Mouse (Mus musculus) CH12.LX (cell line): ENCODE measurements around the gene Gucy1a1. TPM values are rescaled to one million over a fixed set of nuclear protein-coding genes. Genes with fewer than 3 reads are reported as not detected.

Experiments
- DNase-seq: peaks from one replicate; pipeline ENCODE4 v3.0.0-alpha.2; 2013; ENCODE audit errors: extremely low read depth
- H3K27ac ChIP-seq: 2 replicates; pipeline ENCODE4 v1.5.1; 2012; ENCODE audit warnings: low read depth, mild to moderate bottlenecking, control low read depth, moderate library complexity; ENCODE audit not compliant: insufficient read depth
- H3K27me3 ChIP-seq: replicated peaks from 2 replicates; pipeline ENCODE3; 2012; ENCODE audit warnings: inconsistent platforms
- H3K36me3 ChIP-seq, 2 experiments: replicated peaks in 1 of 2; 2 replicates each; pipeline versions ENCODE3 to v1.6.1; 2012; ENCODE audit warnings: inconsistent platforms in 1 of 2, low read length in 1 of 2, mild to moderate bottlenecking in 1 of 2, mixed read lengths in 1 of 2, moderate library complexity in 1 of 2; ENCODE audit not compliant: control insufficient read depth in 1 of 2, insufficient read depth in 1 of 2
- H3K4me1 ChIP-seq, 2 experiments: 2 replicates each; pipeline ENCODE4 v1.6.1; 2012; ENCODE audit warnings: inconsistent platforms in 1 of 2, moderate library complexity in 1 of 2; ENCODE audit not compliant: insufficient read depth in 2 of 2, control insufficient read depth in 1 of 2
- H3K4me2 ChIP-seq: 2 replicates; pipeline ENCODE4 v1.6.1; 2012; ENCODE audit warnings: low read depth, mild to moderate bottlenecking, control low read depth; ENCODE audit not compliant: poor library complexity, insufficient read depth, severe bottlenecking
- H3K4me3 ChIP-seq, 3 experiments: fragments of 150-350 bp in 1 of 3; sonication (generic) in 1 of 3; replicated peaks in 1 of 3; 2 replicates each; pipeline versions ENCODE3 to v1.5.1; 2011 to 2012; ENCODE audit warnings: low read depth in 2 of 3, low read length in 2 of 3, mild to moderate bottlenecking in 2 of 3, moderate library complexity in 2 of 3, control low read depth in 1 of 3, improper control_type of control experiment in 1 of 3, inconsistent platforms in 1 of 3, mixed read lengths in 1 of 3; ENCODE audit not compliant: poor library complexity in 1 of 3
- H3K79me2 ChIP-seq: replicated peaks from 2 replicates; pipeline ENCODE4 v1.6.1; 2012; ENCODE audit warnings: mild to moderate bottlenecking, moderate library complexity; ENCODE audit not compliant: control insufficient read depth, poor library complexity, insufficient read depth, severe bottlenecking; ENCODE audit errors: extremely low read depth
- H3K9ac ChIP-seq: 2 replicates; pipeline ENCODE4 v1.6.1; 2012; ENCODE audit warnings: low read depth, mild to moderate bottlenecking, control low read depth, moderate library complexity; ENCODE audit not compliant: insufficient read depth
- H3K9me3 ChIP-seq: replicated peaks from 2 replicates; pipeline ENCODE3; 2012; ENCODE audit warnings: low read length, inconsistent platforms, mixed read lengths
- BHLHE40 ChIP-seq: IDR thresholded peaks from 2 replicates; pipeline ENCODE4 v1.6.1; 2011; ENCODE audit warnings: mild to moderate bottlenecking, low read depth, low read length, improper control_type of control experiment
- CTCF ChIP-seq, 2 experiments: IDR thresholded peaks in 1 of 2; conservative IDR thresholded peaks in 1 of 2; 2 replicates each; pipeline ENCODE4 v1.5.1; 2011 to 2012; ENCODE audit warnings: low read depth in 2 of 2, low read length in 2 of 2, improper control_type of control experiment in 1 of 2, inconsistent platforms in 1 of 2, mild to moderate bottlenecking in 1 of 2, moderate library complexity in 1 of 2
- E2F4 ChIP-seq: IDR thresholded peaks from 2 replicates; pipeline ENCODE4 v1.6.1; 2011; ENCODE audit warnings: low read depth, low read length, improper control_type of control experiment; ENCODE audit not compliant: insufficient replicate concordance
- ETS1 ChIP-seq: conservative IDR thresholded peaks from 2 replicates; pipeline ENCODE4 v1.6.1; 2012; ENCODE audit warnings: low read depth, mild to moderate bottlenecking, inconsistent platforms, low read length, improper control_type of control experiment, moderate library complexity
- GABPA ChIP-seq: IDR thresholded peaks from 2 replicates; pipeline ENCODE4 v1.6.1; 2012; ENCODE audit warnings: low read depth, low read length, improper control_type of control experiment, inconsistent platforms; ENCODE audit not compliant: insufficient replicate concordance
- HCFC1 ChIP-seq: IDR thresholded peaks from 2 replicates; pipeline ENCODE4 v1.6.1; 2012; ENCODE audit warnings: low read depth, mild to moderate bottlenecking, inconsistent platforms, low read length, improper control_type of control experiment
- JUN ChIP-seq: IDR thresholded peaks from 2 replicates; pipeline ENCODE4 v1.6.1; 2011; ENCODE audit warnings: low read depth, mild to moderate bottlenecking, low read length, improper control_type of control experiment, moderate library complexity; ENCODE audit not compliant: insufficient read depth
- JUND ChIP-seq: conservative IDR thresholded peaks from 2 replicates; pipeline ENCODE4 v1.6.1; 2011; ENCODE audit warnings: low read depth, low read length, improper control_type of control experiment
- MAX ChIP-seq: IDR thresholded peaks from 2 replicates; pipeline ENCODE4 v1.6.1; 2011; ENCODE audit warnings: low read length, improper control_type of control experiment
- MEF2A ChIP-seq: IDR thresholded peaks from 2 replicates; pipeline ENCODE4 v1.6.1; 2014; ENCODE audit warnings: low read depth, mild to moderate bottlenecking, inconsistent platforms, low read length, improper control_type of control experiment, borderline replicate concordance
- MXI1 ChIP-seq: IDR thresholded peaks from 2 replicates; pipeline ENCODE4 v1.6.1; 2011; ENCODE audit warnings: mild to moderate bottlenecking, low read depth, low read length, improper control_type of control experiment
- MYC ChIP-seq: IDR thresholded peaks from 2 replicates; pipeline ENCODE4 v1.6.1; 2011; ENCODE audit warnings: low read depth, mild to moderate bottlenecking, improper control_type of control experiment, low read length
- NELFE ChIP-seq: IDR thresholded peaks from 2 replicates; pipeline ENCODE4 v1.6.1; 2011; ENCODE audit warnings: low read depth, low read length, improper control_type of control experiment
- NRF1 ChIP-seq: IDR thresholded peaks from 2 replicates; pipeline ENCODE4 v1.6.1; 2014; ENCODE audit warnings: low read depth, mild to moderate bottlenecking, inconsistent platforms, low read length, improper control_type of control experiment, moderate library complexity
- POLR2AphosphoS2 ChIP-seq: IDR thresholded peaks from 2 replicates; pipeline ENCODE4 v1.6.1; 2011; ENCODE audit warnings: low read depth, low read length, improper control_type of control experiment
- RAD21 ChIP-seq: IDR thresholded peaks from 2 replicates; pipeline ENCODE4 v1.6.1; 2011; ENCODE audit warnings: low read depth, mild to moderate bottlenecking, low read length, improper control_type of control experiment, moderate library complexity
- RCOR1 ChIP-seq: conservative IDR thresholded peaks from 2 replicates; pipeline ENCODE4 v1.6.1; 2012; ENCODE audit warnings: low read depth, mild to moderate bottlenecking, inconsistent platforms, low read length, improper control_type of control experiment
- SIN3A ChIP-seq: IDR thresholded peaks from 2 replicates; pipeline ENCODE4 v1.6.1; 2012; ENCODE audit warnings: low read length, improper control_type of control experiment, inconsistent platforms
- UBTF ChIP-seq: IDR thresholded peaks from 2 replicates; pipeline ENCODE4 v1.6.1; 2012; ENCODE audit warnings: low read depth, mild to moderate bottlenecking, inconsistent platforms, low read length, improper control_type of control experiment, moderate library complexity
- USF1 ChIP-seq: IDR thresholded peaks from 2 replicates; pipeline ENCODE4 v1.6.1; 2014; ENCODE audit warnings: low read depth, mild to moderate bottlenecking, inconsistent platforms, low read length, improper control_type of control experiment
- ZC3H11A ChIP-seq: IDR thresholded peaks from 2 replicates; pipeline ENCODE4 v1.6.1; 2012; ENCODE audit warnings: low read depth, mild to moderate bottlenecking, inconsistent platforms, low read length, improper control_type of control experiment
- ZMIZ1 ChIP-seq: IDR thresholded peaks from 2 replicates; pipeline ENCODE4 v1.6.1; 2012; ENCODE audit warnings: low read depth, mild to moderate bottlenecking, inconsistent platforms, low read length, improper control_type of control experiment
- ZNF384 ChIP-seq: IDR thresholded peaks from 2 replicates; pipeline ENCODE4 v1.6.1; 2012; ENCODE audit warnings: low read depth, low read length, improper control_type of control experiment, inconsistent platforms
- dilution Hi-C: fragments of 300-500 bp; cut with MboI; formaldehyde crosslinking; loops from 2 replicates; pipeline ENCODE4 v1.14.3; 2020; ENCODE audit warnings: low sequenced_read_pairs; ENCODE audit not compliant: extremely low pct_unique_long_range_greater_than_20kb, extremely low pct_ligation_motif_present
- in situ Hi-C: fragments of 300-500 bp; cut with MboI; formaldehyde crosslinking; loops from 3 replicates; pipeline ENCODE4 v1.14.3; 2019; ENCODE audit warnings: low sequenced_read_pairs, low pct_ligation_motif_present, low pct_unique_long_range_greater_than_20kb, mixed read lengths
- polyA plus RNA-seq: library from polyadenylated mRNA; unstranded; fragments of >175 nt; gene quantifications from 2 replicates; pipeline ENCODE4 v1.2.1, GENCODE M21; 2012; ENCODE audit warnings: low read depth; ENCODE audit not compliant: insufficient read length
- total RNA-seq, 2 experiments: library from RNA; depleted of rRNA; stranded (reverse); fragments of 300-350 nt in 1 of 2; fragments of >200 nt in 1 of 2; gene quantifications; 2 replicates each; pipeline ENCODE4 v1.2.3; 2012 to 2014

The Gucy1a1 gene
- total and polyA plus RNA-seq, 3 experiments = not detected

DNA sequence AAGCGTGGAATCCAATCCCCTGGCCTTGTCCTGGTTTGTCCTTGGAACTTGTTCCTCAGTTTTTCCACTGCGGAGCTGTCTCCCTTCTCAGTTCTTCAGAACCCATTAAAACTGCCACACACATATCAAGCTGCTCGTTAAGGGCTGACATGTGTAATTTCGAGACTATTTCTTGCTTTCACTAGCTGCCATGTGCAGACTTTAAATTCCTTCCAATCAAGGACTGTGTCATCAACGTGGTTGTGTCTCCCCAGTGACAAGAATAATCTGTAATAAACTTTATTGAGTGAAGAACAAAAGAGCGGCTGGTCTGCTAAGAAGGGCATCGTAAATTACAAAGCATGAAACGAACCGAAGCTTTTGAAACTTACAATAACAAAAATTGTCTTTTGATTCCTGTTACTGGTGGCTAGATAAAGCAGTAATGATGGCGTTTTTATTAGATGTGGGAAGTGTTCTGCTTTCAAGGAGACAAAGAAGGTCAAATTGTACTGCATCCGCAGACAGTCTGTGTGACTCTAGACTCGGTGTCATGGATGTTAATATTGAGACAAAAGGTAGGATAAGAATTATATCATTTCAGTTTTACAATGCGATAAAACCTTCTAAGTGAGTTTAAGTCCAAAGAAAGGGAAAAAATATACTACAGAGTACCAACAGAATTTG, 7.5 kb downstream of the Gucy1a1 start:
- 0 out of 4 replicates have a peak, but pooled peaks cover 0 to 2% of the 10 kb centered on the region in 2 experiments for H3K4me1 ChIP-seq
- H3K27me3 ChIP-seq = no peaks in the 10 kb centered on the region
- H3K9ac ChIP-seq = no peak overlapping the region
- TF ChIP-seq ZC3H11A (no peak), RAD21 (no peak), JUN (no peak), MXI1 (no peak), SIN3A (no peak), BHLHE40 (no peak), ZNF384 (no peak), ZMIZ1 (no peak)
- no peaks in the 10 kb centered on the region for H3K79me2 ChIP-seq
- H3K9me3 ChIP-seq = no peaks in the 10 kb centered on the region
- no peak overlapping the region for H3K4me2 ChIP-seq
- no peaks in the 10 kb centered on the region for H3K36me3 ChIP-seq
- in situ Hi-C loops (no loop called here), dilution Hi-C loops (no loop called here)
- H3K27ac ChIP-seq = no peak overlapping the region
- no peak overlapping the region for H3K4me3 ChIP-seq
- DNase-seq = no peak

DNA sequence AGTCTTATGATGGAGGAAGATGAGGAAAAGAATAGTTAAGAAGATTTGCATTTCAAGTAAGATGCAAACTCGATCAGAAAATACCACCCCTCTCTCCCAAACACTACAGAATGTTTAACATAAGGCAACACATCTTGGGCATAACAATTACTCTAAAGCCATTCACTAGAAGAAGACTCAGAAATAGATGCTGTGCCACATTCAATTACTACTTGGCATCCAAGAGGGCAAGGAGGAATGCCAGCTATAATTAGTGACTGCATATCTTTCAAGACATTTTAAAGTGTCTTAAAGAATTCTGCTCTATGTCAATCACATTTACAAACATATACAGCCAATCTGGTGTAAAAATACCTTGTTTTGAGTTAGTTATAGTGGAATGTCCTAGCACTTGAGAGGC, 10.1 kb downstream of the Gucy1a1 start:
- dilution Hi-C loops (no loop called here), in situ Hi-C loops (no loop called here)
- no peak for DNase-seq
- H3K79me2 ChIP-seq = no peaks in the 10 kb centered on the region
- H3K4me2 ChIP-seq = no peak overlapping the region
- H3K4me1 ChIP-seq = no peaks in the 10 kb centered on the region
- H3K27ac ChIP-seq = no peak overlapping the region
- TF ChIP-seq ZNF384 = no peak
- TF ChIP-seq HCFC1 = no peak
- TF ChIP-seq POLR2AphosphoS2 = no peak
- TF ChIP-seq GABPA = no peak
- TF ChIP-seq JUN = no peak
- TF ChIP-seq JUND = no peak
- no peak for TF ChIP-seq NELFE
- no peak for TF ChIP-seq MEF2A
- no peak for TF ChIP-seq UBTF
- TF ChIP-seq E2F4 = no peak
- TF ChIP-seq RCOR1 = no peak
- no peak for TF ChIP-seq MYC
- TF ChIP-seq ETS1 = no peak
- TF ChIP-seq ZC3H11A = no peak
- no peak for TF ChIP-seq NRF1
- no peak for TF ChIP-seq CTCF (conservative IDR thresholded peaks at IDR 0.05 in 1 of 2, IDR thresholded peaks at IDR 0.05 in 1 of 2; ENCODE audit: low read depth in 2 of 2, low read length in 2 of 2)
- no peak for TF ChIP-seq USF1
- no peak for TF ChIP-seq MAX
- TF ChIP-seq, all 38 proteins: peak for 0
- Histone ChIP-seq H3K27me3 (no peaks in the 10 kb centered on the region), H3K9ac (no peak overlapping the region), H3K36me3 (no peaks in the 10 kb centered on the region), H3K9me3 (no peaks in the 10 kb centered on the region), H3K4me3 (no peak overlapping the region)
